Mouse (Mus musculus) liver, adult (tissue): ENCODE data around the gene Tomm70a.
A peak's percentile ranks its signal among the peaks of the same experiment; 100 is the strongest.

ENCODE experiments used
- GATA4 ChIP-seq: IDR thresholded peaks from 2 replicates; pipeline ENCODE4 v1.6.1; 2014; ENCODE audit warnings: mild to moderate bottlenecking, low read length; ENCODE audit not compliant: insufficient replicate concordance

Gene Tomm70a

GRCm38 (mm10) chr16:57120913-57121815 is at the start of gene Tomm70a:
Gene Tomm70a (plus strand): TSS chr16:57121703.
- peak; percentile 81; the same call in 1 of the 2 replicates for TF ChIP-seq GATA4

DNA sequence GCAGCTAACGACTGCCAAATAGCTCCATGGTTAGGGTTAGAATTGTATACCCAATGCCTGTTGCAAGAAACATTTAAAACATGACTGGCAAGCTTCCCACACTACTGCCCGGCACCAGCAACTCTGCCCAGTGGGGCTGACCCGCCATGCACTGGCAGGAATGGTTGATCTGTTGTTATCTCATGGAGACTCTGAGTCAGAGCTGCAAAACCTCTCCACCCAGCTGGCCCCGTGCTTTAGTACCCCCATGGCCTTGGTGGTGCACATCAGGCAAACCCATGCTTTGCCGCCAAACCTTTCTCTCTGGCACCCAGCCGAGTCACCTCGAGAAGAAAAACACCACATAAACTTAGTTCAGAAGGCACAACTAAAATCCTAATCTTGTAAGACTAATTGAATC is 45.5 kb upstream of the Tomm70a start:
- no peak for TF ChIP-seq GATA4

DNA sequence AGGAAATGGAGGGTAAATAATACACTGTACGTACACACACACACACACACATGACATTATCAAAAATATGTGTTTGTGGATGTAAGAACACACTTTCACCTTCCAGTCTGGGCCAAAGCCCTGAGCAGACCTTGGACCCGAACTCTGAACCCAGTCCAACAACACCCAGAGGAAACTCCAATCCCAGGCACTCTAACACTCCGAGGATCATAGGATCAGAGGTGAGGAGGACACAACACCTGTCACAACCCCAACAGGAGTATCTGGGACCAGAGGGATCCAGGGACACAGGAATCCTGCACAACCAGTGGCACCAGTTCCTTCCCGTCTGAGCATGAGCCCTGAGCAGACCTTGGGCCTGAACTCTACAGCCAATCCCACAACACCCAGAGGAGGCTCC is 41.9 kb upstream of the Tomm70a start:
- no peak for TF ChIP-seq GATA4

GRCm38 (mm10) chr16:57092460-57092859 is 29.0 kb upstream of the Tomm70a start:
- TF ChIP-seq GATA4 = no peak

GRCm38 (mm10) chr16:57092911-57093605 is 28.4 kb upstream of the Tomm70a start:
- no peak for TF ChIP-seq GATA4

DNA sequence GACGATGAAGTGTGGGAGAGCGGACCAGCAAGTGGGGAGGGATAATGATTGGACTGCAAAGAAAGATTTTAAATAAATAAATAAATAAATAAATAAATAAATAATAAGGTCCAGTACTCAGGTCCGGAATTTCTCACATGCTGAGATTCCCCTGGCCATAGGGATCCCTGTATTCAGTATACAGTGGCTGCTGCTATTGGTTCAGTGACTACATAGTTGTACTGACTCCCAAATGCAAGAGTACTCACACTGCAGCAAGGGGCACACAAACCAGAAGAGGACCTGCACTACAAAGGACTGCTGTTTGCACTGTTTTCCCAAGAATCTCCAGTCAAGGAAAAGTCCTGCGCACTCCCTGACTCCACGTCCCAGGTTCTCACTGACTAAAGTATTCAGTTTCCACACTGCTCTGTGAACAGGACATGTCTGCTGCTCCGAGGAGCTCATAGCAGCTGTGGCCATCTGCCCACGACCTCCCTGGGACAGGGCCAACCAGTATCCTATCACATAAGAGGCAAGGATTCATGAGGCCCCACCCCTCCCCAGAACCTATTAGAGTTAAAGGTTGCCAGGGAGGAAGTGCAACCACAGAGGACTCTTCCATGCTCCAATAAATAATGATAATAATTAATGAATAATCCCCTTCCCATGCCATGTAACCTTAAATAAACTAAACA is 22.9 kb upstream of the Tomm70a start:
- no peak for TF ChIP-seq GATA4

DNA sequence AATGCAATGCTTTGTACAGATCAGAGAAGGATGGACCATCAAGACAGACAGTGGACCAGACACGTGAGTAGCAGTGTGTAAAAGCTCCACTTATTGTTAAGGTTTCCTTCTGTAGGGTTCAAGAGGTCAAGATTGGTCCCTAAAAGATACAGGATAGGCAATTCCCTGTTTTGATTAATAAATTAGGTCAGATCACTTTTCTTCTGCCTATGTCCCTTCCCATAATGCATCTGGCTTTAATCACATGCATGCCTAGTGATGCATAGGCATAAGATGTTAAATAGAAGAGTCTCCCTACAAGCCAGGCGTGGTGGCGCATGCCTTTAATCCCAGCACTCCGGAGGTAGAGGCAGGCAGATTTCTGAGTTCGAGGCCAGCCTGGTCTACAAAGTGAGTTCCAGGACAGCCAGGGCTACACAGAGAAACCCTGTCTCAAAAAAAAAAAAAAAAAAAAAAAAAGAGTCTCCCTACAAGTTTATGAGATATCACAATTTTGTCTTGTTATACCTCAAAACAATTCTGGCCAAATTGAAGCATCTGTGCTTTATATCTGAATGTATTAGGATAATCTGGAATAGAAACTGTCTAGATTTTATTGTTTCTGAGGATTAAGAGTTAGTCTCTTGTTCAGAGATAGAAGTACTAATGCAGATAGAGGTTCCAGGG is 21.8 kb upstream of the Tomm70a start:
- TF ChIP-seq GATA4 = no peak

DNA sequence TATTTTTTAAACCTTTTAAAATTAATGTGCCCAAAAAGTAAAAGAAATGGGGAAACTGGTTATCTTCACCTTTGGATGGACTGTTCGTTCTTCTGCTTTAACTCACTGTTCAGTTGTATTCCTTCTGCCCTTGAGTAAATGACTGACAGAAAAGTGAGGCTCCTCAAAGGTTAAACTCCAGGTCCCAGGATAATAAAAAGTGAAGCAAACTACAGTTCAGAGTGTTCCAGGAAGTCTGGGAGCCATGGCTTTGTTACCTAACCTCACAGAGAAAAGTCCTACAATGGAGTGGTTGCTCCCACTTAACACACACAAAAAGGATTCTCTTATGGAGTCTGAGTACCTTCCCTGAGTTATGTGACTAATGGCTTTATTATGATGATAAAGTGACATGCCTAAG is 20.3 kb upstream of the Tomm70a start:
- TF ChIP-seq GATA4 = no peak

DNA sequence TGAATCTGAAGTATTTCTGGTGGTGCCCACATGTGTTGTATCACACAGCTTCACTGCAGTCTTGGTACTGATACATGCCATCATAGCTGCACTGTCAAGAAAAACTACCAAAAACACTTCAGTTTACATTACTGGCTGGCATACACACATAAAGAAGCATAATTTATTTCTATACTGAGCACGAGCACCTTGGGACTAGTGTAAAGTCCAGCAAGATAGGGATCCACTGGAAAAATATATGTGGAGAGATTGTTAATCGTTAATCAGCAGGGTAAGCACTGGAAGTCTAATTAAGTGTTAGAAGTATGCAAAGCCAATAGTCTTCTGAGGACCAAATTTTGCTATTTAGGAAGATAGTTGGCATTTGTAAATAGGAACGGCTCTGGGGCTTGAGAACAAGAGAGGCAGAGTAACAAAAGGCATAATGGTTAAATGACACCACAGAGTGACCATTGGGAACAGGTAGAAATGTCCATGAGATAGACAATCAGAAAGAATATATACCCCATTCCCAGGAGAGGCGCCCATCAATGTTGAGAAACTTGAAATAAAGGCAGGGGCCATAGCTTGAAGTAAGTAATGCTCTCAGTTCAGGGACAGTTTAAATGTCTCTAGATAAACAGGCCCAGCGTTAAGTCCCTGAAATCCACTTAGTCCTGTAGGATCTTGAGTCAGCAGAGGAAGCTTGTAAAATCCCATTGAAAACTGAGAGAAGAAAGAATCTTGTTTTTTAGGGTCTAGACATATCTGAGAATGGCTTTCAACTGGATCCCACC is 15.1 kb upstream of the Tomm70a start:
- no peak for TF ChIP-seq GATA4

GRCm38 (mm10) chr16:57116066-57116465 is 5.4 kb upstream of the Tomm70a start:
- no peak for TF ChIP-seq GATA4

GRCm38 (mm10) chr16:57117562-57117961 is 3.9 kb upstream of the Tomm70a start:
- TF ChIP-seq GATA4 = no peak

GRCm38 (mm10) chr16:57121816-57122415 is 413 bp downstream of the Tomm70a start:
- TF ChIP-seq GATA4 = no peak

- no peak for TF ChIP-seq GATA4
Measured at GRCm38 (mm10) chr16:57122682-57123445, 1.4 kb downstream of the Tomm70a start.
